Mouse (Mus musculus) adipocyte (in vitro differentiated cells): ENCODE measurements around the gene Smarca2.
A peak's percentile ranks its signal among the peaks of the same experiment; 100 is the strongest.
"Not testable (repeated sequence)": the region's sequence is repeated elsewhere in the genome, so short reads cannot be mapped to it uniquely, and the experiment has no call there.

Source experiments
- DNase-seq: peaks from one replicate; pipeline ENCODE4 v3.0.0-alpha.2; 2016; ENCODE audit warnings: low spot score

Smarca2 gene

DNA sequence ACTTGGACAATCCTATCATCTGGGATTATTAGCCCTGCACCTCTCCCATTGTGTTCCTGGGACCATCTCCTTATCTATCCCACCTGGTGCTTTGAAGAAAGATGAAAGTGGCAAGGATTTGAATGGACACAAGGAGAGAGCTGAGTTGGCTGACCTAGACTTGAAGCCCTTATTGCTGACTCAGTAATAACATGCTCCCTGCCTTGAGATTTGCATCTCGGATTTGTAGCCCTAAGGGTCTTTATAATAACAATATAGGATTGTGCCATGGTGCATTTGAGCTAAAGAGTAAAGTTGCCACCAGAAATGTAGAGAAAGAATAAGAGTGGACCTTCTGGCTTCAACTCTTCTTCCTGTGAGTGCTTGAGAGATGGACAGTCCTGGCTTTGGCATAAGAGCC, 11.4 kb downstream of the Smarca2 start:
- no peak for DNase-seq

DNA sequence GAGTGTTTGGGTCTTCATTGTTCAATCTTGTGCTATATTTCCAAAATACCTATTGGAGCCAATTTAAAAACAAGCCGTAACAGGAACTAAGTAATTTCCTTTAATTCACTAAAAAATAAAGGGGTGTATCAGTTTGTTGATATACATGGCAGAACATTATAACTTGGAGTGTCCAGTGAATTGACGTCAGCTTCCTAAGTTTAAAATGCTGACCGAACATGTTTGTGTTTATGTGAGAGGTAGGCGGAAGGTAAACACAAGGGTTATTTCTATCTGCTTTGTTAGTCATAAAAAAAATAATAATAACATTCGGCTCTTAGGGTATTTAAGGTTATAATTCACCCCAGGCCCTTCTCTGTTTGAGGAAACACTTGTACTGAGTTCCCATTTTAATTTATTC, 12.4 kb downstream of the Smarca2 start:
- DNase-seq, result no peak

DNA sequence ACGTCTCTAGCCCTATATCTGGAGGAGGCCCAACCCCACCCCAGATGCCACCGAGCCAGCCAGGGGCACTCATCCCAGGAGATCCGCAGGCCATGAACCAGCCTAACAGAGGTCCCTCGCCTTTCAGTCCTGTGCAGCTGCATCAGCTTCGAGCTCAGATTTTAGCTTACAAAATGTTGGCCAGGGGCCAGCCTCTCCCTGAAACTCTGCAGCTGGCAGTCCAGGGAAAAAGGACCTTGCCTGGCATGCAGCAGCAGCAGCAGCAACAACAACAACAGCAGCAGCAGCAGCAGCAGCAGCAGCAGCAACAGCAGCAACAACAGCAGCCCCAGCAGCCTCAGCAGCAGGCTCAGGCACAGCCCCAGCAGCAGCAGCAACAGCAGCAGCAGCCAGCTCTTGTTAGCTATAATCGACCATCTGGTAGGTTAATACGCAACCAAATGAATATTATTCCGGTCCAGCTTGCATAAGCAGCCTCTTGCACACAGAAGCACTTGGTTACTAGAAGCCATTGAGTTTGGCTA, 25.9 kb downstream of the Smarca2 start:
- peak; percentile 38 for DNase-seq

DNA sequence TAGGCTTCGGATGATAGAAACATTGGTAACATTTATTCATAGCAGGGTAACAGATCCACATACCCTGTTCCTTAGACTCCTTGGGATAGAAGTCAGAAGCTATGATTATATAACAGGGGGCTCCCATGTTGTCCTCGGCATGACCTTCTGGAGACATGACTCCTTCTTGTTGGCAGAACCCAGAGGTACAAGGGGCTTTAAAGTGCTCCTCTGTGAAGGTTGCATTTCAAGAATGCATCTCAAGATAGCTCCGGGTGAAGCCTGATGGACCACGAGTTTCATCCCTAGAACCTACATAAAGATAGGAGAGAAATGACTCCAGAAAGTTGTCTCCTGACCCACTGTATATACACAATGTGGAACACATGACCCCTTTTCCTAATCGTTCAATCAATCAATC, 27.4 kb downstream of the Smarca2 start:
- DNase-seq, result no peak

DNA sequence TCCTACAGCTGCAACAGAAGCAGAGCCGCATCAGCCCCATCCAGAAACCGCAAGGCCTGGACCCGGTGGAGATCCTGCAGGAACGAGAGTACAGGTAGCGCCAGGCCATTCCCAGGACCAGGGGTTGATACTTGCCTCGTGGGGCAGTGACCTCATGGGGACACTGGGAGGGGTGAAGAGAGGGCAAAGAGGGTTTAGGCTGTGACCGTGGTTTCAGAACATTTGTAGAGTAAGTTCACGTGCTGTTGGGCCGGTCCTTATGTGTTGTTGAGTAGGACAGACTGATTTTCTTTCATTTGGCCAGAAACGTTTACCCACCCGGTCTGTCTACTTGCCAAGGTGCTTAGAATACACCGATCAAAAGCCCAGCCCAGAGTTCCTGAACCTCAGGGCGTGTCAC, 35.7 kb downstream of the Smarca2 start:
- no peak for DNase-seq

DNA sequence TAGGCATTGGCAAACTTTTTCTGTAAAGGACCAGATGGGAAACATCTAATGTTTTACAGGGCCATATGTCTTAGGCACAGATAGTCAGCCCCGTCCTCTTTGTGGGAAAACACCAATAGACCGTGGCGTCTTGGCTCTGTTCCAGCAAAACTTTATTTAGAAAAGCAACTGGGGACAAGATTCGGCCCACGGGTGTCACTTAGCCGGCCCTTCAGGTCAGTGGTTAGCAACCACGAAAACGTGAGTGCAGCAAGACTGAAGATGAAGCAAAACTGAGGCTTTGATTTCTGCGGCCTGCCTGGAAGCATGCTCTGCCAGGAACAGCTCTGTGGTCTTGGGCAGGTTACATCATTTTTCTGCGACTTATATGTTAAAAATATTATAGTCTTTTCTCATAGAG, 36.4 kb downstream of the Smarca2 start:
- DNase-seq, result no peak

DNA sequence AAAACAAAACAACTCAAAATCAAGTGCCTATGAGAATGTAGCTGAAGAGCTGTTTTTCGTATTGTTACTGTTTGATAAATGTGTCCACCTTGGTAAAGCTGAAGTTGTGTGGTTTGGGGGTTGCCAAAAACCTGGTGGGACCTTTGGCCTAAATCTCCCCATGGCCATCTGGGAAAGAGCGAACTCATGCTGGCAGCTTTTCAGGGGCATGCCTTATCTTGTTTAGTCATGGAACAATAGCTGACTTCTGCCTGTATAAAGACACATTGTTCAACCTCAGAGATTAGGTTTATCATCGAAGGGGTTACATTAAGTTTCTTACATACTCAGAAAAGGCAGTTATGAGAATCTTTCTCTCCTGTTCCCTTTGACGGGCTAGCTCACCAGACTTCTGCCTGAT, 38.2 kb downstream of the Smarca2 start:
- DNase-seq, result peak; percentile 12

DNA sequence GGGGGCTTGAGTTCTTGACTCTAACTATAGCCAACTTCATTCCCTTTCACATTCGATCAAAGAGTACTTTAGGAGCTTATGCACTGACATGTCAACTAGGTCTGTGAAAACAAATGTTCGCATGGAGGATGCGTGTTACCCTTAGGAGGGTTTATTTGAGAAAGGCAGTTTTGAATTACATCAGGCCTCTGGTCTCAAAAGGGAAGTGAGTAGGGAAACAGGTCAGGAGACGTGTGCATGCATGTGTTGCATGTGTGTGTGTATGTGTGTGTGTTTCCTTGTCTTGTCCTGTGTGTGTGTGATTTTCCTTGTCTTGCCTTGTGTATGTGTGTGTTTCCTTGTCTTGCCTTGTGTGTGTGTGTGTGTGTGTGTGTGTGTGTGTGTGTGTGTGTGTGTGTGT, 39.1 kb downstream of the Smarca2 start:
- no peak for DNase-seq

DNA sequence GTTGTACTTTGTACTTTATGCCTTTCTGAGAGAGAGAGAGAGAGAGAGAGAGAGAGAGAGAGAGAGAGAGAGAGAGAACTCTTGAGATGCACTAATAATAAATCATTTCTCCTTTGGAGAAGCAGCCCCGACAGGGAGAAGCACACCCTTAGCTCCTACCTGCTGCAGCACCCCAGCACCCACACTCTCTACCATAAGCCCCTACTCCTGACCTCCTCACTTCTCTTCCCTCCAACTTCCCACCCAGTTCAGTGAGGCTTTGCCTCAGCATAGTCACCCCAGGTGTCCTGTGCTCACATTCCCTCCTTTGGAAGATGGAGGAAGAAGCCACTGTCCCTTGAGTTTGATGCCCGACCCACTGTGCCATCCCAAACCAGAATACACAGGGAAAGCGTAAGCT, 40.2 kb downstream of the Smarca2 start:
- no peak for DNase-seq

DNA sequence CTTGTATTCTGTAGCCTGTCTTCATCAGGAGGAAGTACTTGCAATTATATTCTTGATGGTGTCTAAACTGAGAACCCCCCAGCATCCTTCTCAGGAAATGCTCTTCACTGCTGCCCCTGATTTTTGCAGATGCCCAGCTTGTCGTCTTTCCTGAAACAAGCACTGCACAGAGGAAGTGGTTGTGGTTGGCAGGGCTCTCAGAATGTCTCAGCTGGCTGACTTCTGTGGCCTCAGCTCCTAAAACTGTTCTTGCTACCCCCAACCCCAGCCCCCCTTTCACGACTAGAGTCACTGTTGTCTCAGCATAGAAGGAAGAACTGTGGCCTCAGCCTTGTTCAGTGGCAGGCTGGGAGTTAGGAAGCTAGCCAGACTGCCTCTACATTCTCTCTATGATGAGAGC, 41.3 kb downstream of the Smarca2 start:
- DNase-seq, result no peak

DNA sequence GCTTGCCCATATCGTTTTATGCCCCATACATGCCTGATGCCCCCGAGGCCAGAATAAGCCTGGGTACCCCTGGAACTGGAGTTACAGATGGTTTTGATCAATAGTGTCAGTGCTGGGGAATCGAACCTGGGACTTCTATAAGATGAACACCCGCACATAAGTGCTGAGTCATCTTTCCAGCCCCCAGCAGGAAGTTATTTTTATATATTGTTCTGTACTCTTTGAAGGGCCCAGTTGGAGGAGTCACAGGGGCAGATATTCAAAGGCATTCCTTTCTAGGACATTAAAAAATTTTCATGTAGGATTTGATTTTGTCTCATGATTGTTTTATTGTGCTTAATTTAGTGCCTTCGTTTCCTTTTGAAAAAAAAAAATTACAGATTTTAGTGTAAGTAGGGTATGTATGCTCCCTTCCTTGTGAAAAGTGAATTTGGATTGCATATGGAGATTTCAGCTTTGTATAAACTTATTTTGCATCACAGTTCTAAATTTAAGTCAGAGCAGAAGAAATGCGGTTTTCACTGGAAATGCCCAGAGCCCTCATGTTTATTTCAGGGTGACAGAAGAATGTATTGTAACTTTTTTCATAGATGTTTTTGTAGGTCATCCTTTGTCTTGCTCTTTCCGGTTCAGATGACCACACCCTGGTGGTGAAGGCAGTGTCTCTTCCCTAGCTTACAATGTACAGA, 45.9 kb downstream of the Smarca2 start:
- DNase-seq, result no peak

DNA sequence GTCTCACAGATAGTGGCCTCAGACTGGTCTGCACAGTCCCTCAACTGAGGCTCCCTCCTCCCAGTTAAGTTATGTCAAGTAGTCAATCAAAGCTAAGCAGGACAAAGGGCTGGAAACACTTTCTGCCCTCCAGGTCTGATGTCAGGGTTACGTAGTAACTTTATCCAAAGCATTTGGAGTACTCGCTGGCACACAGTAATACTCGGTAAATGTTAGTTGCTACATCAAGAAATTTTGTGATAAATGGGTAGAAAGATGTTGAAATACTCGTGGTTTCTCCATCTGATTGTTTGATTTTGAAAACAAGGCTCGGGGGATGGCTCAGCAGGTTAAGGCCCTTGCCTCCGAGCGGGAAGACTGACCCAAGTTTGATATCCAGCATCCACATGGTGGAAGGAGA, 53.5 kb downstream of the Smarca2 start:
- DNase-seq, result no peak

DNA sequence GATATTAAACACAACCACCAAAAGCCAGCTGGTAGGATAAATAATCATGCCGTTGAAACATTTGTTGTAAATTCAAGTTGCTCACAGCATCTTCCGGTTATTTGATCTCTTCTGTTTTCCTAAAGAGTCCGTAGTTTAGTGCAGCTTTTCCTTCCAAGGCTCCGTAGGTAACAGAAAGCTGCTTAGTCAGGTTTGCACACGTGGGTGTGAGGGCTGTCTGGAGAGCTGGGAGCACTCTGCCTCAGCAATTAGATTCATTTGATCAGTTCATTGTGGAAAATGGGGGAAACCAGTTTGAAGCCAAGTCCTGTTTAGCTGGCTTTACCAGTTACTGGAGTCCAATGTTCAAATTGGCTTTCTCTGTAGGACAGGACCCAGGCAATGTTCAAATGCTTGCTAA, 55.1 kb downstream of the Smarca2 start:
- DNase-seq, result no peak

DNA sequence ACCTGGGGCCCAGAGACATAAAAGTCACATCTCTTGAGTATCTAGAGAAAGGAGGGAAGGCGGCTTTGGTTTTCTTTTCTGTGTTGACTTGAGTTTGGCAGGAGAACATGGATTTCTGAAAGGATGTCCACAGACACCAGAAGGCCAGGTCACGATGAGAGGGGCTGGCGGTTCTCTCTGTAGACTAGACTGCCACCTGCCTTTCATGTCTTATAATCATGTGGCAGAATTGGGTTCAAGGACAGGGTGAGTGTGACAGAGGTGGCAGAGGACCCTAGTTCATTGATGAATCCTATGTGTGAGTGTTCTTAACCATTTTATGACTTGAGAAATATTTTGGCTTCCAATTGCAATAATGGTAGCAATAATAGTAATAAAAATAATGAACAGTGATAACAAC, 56.3 kb downstream of the Smarca2 start:
- no peak for DNase-seq

DNA sequence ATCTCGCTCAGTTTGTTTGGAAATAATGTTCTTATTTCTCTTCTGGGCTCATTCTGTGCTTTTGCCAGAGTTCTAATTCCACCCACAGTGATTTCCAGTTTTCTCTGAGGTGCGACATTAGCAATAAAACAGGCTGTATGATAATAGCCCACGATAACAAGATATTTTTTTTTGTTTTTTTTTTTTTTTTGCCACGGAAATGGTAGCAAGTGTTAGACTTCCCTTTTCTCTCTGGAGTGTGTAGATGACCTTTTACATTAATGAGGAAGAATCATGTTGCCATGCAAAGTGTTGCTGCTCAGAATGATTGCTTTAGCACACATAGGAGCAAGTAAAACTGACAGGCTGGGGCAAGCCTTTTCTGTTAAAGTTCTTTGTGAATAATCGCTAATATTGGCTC, 61.5 kb downstream of the Smarca2 start:
- DNase-seq, result no peak

DNA sequence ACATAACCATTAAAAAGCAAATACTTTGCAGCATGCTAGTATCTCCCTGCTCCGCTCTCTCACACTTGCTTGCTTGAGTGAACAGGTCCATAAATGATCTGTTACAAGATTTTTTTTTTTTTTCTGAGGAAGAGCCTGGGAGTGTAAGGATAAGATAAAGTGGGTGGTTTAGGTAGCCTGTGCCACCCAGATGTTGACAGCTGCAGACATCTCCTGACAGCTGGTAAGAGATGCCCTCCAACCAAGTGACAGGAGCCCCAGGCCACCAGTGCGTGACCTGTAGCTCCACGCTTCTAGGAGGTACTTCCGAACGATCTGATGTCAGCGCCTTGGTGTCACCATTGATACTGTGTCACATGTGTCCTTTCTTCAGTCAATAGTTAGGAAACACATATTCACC, 65.2 kb downstream of the Smarca2 start:
- no peak for DNase-seq

DNA sequence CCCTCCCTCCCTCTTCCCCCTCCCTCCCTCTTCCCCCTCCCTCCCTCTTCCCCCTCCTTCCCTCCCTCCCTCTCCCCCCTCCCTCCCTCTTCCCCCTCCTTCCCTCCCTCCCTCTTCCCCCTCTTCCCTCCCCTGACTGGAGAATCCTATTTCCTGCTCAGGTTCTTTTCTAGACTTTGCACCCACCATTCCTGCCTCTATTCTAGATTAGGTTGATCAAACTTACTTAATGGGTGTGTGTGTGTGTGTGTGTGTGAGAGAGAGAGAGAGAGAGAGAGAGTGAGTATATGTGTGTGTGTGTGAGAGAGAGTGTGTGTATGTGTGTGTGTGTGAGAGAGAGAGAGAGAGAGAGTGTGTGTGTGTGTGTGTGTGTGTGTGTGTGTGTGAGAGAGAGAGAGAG, 66.6 kb downstream of the Smarca2 start:
- not testable (repeated sequence) for DNase-seq

DNA sequence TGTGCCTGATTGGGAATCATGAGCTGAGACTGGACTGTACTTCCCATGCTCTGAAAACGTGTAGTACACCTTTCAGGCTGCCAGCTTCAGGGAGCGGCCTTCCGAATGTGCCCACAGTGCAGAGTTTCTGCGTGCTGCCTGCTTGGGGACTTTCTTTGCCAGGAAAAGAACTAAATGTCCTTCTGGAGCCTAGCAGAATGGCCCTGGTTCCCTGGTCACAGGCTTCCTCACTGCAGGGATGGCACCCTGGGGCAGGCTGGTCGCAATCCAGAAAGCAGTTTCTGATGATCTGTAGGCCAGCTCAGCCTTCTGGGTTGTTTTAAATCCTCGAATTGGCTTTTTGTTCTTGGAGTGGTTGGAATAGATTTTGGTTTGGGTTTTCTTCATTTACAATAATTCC, 71.1 kb downstream of the Smarca2 start:
- no peak for DNase-seq

DNA sequence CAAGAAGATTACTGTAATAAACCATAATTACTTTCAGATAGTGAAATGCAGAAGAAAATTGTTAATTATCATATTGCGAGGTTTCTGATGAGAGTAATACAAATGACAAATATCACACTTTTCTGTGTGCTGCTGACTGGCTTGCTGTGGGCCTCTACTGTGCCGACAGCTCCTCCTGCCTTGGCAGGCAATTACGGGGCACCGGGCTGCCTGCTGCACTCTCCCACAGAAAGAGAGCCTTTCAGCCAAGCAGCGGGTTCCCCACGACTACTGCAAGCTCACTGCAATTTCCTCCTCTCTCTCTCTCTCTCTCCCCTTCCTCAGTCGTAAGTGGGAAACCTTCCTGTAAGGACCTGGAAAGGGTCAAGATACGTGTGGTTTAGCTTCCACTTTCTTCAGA, 73.7 kb downstream of the Smarca2 start:
- no peak for DNase-seq

DNA sequence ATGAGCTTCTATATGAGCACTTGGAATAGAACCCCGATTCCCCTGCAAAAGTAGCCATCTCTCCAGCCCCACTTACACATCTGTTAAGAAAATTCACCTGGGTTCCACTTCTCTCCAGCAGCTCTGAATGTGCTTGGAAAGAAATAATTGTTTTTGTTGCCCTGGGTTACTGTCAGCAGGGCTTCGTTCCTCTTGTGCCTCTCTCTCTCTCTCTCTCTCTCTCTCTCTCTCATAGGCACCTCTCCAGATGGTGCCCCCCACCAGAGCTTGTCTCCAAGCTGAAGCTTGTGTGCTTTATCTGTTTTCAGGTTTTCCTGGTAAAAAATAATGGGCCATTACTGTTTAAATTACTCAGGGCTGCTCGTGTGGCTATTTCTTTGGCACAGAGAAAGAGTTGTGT, 74.8 kb downstream of the Smarca2 start:
- no peak for DNase-seq

DNA sequence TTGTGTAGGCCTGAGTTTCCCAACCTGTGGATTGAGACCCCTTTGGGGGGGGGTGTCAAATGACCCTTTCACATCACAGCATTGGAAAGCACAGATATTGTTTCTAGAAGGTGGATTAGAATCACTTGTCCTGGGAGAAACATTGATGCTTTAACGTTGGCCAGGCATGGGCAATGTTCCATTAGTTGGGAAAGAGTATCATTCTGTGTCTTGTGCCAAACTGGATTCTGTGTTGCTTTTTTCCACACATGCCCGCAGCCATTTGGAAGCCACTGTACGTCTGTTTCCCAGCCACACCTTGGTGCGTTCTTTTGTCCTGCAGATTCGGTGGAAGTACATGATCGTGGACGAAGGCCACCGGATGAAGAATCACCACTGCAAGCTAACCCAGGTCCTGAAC, 76.7 kb downstream of the Smarca2 start:
- DNase-seq, result peak; percentile 58

DNA sequence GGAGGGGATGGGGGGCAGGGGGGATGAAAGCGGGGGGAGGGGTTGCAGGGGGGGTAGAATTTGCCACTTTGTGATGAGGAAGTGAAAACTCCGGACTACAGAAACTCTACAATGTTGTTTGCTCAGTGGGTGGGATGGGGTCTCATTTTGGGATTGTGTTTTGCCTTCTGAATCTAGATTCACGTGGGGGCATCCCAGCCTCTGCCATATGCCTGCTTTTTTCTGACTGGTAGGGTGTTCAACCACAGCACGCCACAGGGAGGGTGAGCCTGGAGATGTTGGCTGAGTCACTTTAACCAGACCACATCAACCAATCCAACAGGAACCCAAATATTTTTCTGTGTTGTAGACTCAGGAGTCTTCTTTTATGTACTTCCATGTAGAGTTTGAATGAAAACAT, 77.3 kb downstream of the Smarca2 start:
- no peak for DNase-seq

DNA sequence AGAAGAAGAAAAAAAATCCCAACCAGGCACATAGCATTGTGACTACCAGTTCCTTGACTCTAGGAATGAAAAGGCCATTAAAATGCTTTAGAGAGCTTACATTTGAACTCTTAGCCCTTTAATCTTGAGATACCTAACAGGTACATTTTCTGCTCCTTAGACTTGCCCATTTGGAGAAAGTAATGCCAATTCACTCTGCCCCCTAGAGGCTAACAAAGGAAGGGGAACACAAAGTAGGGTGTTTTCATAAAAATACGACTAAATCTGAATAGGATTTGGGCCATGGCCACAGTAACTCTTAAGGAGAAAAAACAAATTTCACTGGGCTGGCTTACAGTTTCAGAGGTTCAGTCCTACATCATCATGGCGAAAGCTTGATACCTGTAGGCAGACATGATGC, 77.9 kb downstream of the Smarca2 start:
- no peak for DNase-seq

DNA sequence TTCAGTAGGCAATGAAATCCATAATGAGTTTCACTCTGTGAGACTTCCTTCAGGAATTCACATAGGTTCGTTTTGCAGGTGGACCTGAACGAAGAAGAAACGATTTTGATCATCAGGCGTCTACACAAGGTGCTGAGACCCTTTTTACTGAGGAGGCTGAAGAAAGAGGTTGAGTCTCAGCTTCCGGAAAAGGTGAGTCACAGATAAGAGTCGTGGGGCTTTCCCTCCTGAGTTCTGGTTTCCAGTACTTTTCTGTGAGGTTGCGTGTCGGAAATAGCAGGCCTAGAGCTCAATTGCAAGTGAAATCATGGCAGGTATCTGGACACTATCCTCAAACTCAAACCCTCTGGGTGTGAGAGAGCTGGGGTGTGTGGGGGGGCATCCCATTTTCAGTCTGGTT, 78.9 kb downstream of the Smarca2 start:
- no peak for DNase-seq

DNA sequence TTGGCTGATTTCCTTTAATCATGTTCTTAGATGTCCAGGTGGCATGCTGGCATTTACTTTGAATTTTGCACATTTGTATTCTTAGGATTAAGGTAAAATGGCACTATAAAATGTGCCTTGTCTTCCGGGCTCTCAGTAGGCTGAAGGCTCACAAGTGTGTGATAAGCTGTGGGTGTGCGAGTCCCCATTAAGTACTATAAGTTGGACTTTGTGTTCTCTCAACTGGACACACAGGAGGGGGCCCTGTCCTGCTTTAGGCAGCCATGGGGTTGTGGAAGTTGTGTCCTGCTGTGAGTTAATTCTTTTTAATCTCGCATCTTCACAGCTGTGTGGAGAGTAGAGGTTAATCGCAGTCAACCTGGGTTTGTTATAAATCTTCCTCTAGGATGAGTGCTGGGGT, 85.7 kb downstream of the Smarca2 start:
- DNase-seq, result no peak
